Mouse (Mus musculus) heart, embryonic 12.5 days (tissue): Measurements from ENCODE around the gene Slc35f1. TPM values are rescaled to one million over a fixed set of nuclear protein-coding genes. Genes with fewer than 3 reads are reported as not detected.

ENCODE experiments used
- ATAC-seq: fragments of 200-750 bp; cut with Nextera tagmentation; 2 replicates; pipeline ENCODE4 v1.8.0; 2017; ENCODE audit warnings: moderate TSS enrichment, moderate library complexity; ENCODE audit not compliant: insufficient number of reproducible peaks, low FRiP score
- H3K27ac ChIP-seq: fragments of 300-500 bp; sonication (generic); 2 replicates; pipeline ENCODE4 v1.5.1; 2016; ENCODE audit warnings: mild to moderate bottlenecking, moderate library complexity; ENCODE audit not compliant: poor library complexity, severe bottlenecking
- H3K27me3 ChIP-seq: fragments of 300-500 bp; sonication (generic); replicated peaks from 2 replicates; pipeline ENCODE4 v1.6.1; 2016; ENCODE audit warnings: mild to moderate bottlenecking, moderate library complexity
- H3K36me3 ChIP-seq: fragments of 300-500 bp; sonication (generic); 2 replicates; pipeline ENCODE4 v1.6.1; 2016; ENCODE audit warnings: mild to moderate bottlenecking, moderate library complexity
- H3K4me1 ChIP-seq: fragments of 300-500 bp; sonication (generic); replicated peaks from 2 replicates; pipeline ENCODE4 v1.6.1; 2016; ENCODE audit warnings: mild to moderate bottlenecking
- H3K4me2 ChIP-seq: fragments of 300-500 bp; sonication (generic); 2 replicates; pipeline ENCODE4 v1.6.1; 2016; ENCODE audit warnings: mild to moderate bottlenecking, moderate library complexity
- H3K4me3 ChIP-seq: fragments of 300-500 bp; sonication (generic); 2 replicates; pipeline ENCODE4 v1.5.1; 2016; ENCODE audit warnings: mild to moderate bottlenecking
- H3K9ac ChIP-seq: fragments of 300-500 bp; sonication (generic); 2 replicates; pipeline ENCODE4 v1.6.1; 2016; ENCODE audit warnings: mild to moderate bottlenecking, moderate library complexity
- H3K9me3 ChIP-seq: fragments of 300-500 bp; sonication (generic); replicated peaks from 2 replicates; pipeline ENCODE4 v1.6.1; 2016; ENCODE audit warnings: mild to moderate bottlenecking, moderate library complexity
- WGBS: fragments of 180-500 bp; shearing (Covaris S2); methylation state at CpG from one replicate; pipeline ENCODE4 v1.1.7; 2016; 5-methylcytosine and 5-hydroxymethylcytosine counted together
- polyA plus RNA-seq: library from polyadenylated mRNA; unstranded; fragments of >200 nt; fragmentation: Nextera tagmentation; extraction: Ambion mirVana; gene quantifications from 2 replicates; pipeline ENCODE4 v1.2.1, GENCODE M21; 2016

The Slc35f1 gene
- polyA plus RNA-seq, 1 experiment from 2014 or later = 1.6 TPM

GRCm38 (mm10) chr10:53013878-53014277 lies 323.5 kb downstream of the Slc35f1 start:
- no peak overlapping the region for H3K4me2 ChIP-seq
- WGBS = 57% methylated on average over 5 of the region's 5 CpGs
- H3K9ac ChIP-seq = no peak overlapping the region
- H3K4me3 ChIP-seq = no peak overlapping the region
- H3K9me3 ChIP-seq = no peaks in the 10 kb centered on the region
- no peaks in the 10 kb centered on the region for H3K36me3 ChIP-seq
- H3K27ac ChIP-seq = no peak overlapping the region
- H3K4me1 ChIP-seq = no peaks in the 10 kb centered on the region
- no peaks in the 10 kb centered on the region for H3K27me3 ChIP-seq
- no peak for ATAC-seq

GRCm38 (mm10) chr10:53028454-53028853 lies 338.1 kb downstream of the Slc35f1 start:
- Histone ChIP-seq H3K4me3 (no peak overlapping the region), H3K9me3 (no peaks in the 10 kb centered on the region), H3K27me3 (no peaks in the 10 kb centered on the region), H3K9ac (no peak overlapping the region), H3K27ac (no peak overlapping the region), H3K4me1 (no peaks in the 10 kb centered on the region), H3K4me2 (no peak overlapping the region), H3K36me3 (no peaks in the 10 kb centered on the region)
- ATAC-seq = no peak
- WGBS = 63% methylated on average over 4 of the region's 4 CpGs

GRCm38 (mm10) chr10:53035202-53035601 lies 344.9 kb downstream of the Slc35f1 start:
- no peaks in the 10 kb centered on the region for H3K36me3 ChIP-seq
- H3K4me3 ChIP-seq = no peak overlapping the region
- ATAC-seq = no peak
- H3K27ac ChIP-seq = no peak overlapping the region
- H3K9me3 ChIP-seq = no peaks in the 10 kb centered on the region
- no peaks in the 10 kb centered on the region for H3K27me3 ChIP-seq
- H3K4me1 ChIP-seq = no peaks in the 10 kb centered on the region
- H3K4me2 ChIP-seq = no peak overlapping the region
- no peak overlapping the region for H3K9ac ChIP-seq
- 39% methylated on average over 1 of the region's 1 CpGs for WGBS

- ATAC-seq = no peak
Measured at GRCm38 (mm10) chr10:53045931-53046330, 355.6 kb downstream of the Slc35f1 start.

GRCm38 (mm10) chr10:53052521-53052920 lies 362.2 kb downstream of the Slc35f1 start:
- Histone ChIP-seq H3K4me1 (no peaks in the 10 kb centered on the region), H3K4me3 (no peak overlapping the region), H3K9me3 (no peaks in the 10 kb centered on the region), H3K9ac (no peak overlapping the region), H3K27ac (no peak overlapping the region), H3K27me3 (no peaks in the 10 kb centered on the region), H3K36me3 (no peaks in the 10 kb centered on the region), H3K4me2 (no peak overlapping the region)
- ATAC-seq = no peak

More at GRCm38 (mm10) chr10:53045931-53046330, 355.6 kb downstream of the Slc35f1 start:
- no peak overlapping the region for H3K9ac ChIP-seq
- H3K36me3 ChIP-seq = no peaks in the 10 kb centered on the region
- H3K4me1 ChIP-seq = no peaks in the 10 kb centered on the region
- H3K4me3 ChIP-seq = no peak overlapping the region
- no peaks in the 10 kb centered on the region for H3K27me3 ChIP-seq
- no peak overlapping the region for H3K4me2 ChIP-seq
- H3K9me3 ChIP-seq = no peaks in the 10 kb centered on the region
- no peak overlapping the region for H3K27ac ChIP-seq

- Histone ChIP-seq H3K27me3 (no peaks in the 10 kb centered on the region), H3K4me1 (no peaks in the 10 kb centered on the region)
Measured at GRCm38 (mm10) chr10:53060745-53061144, 370.4 kb downstream of the Slc35f1 start.

GRCm38 (mm10) chr10:53062741-53063140 lies 372.4 kb downstream of the Slc35f1 start:
- H3K4me2 ChIP-seq = no peak overlapping the region
- H3K27me3 ChIP-seq = no peaks in the 10 kb centered on the region
- no peak for ATAC-seq
- H3K4me3 ChIP-seq = no peak overlapping the region
- no peaks in the 10 kb centered on the region for H3K4me1 ChIP-seq
- no peaks in the 10 kb centered on the region for H3K9me3 ChIP-seq
- H3K36me3 ChIP-seq = no peaks in the 10 kb centered on the region
- no peak overlapping the region for H3K27ac ChIP-seq
- no peak overlapping the region for H3K9ac ChIP-seq

More at GRCm38 (mm10) chr10:53060745-53061144, 370.4 kb downstream of the Slc35f1 start:
- WGBS = 73% methylated on average over 2 of the region's 2 CpGs
- Histone ChIP-seq H3K9me3 (no peaks in the 10 kb centered on the region), H3K27ac (no peak overlapping the region), H3K4me2 (no peak overlapping the region), H3K4me3 (no peak overlapping the region), H3K9ac (no peak overlapping the region), H3K36me3 (no peaks in the 10 kb centered on the region)
- no peak for ATAC-seq

- whole genome bisulfite sequencing = 66% methylated on average over 1 of the region's 1 CpGs
- no peak overlapping the region for H3K9ac ChIP-seq
Measured at GRCm38 (mm10) chr10:53087811-53088210, 397.5 kb downstream of the Slc35f1 start.

GRCm38 (mm10) chr10:53091525-53091924 lies 401.2 kb downstream of the Slc35f1 start:
- ATAC-seq = no peak
- Histone ChIP-seq H3K36me3 (no peaks in the 10 kb centered on the region), H3K27ac (no peak overlapping the region), H3K4me2 (no peak overlapping the region), H3K27me3 (no peaks in the 10 kb centered on the region), H3K4me1 (0 out of 2 replicates have a peak, but pooled peaks cover 3% of the 10 kb centered on the region), H3K4me3 (no peak overlapping the region), H3K9ac (no peak overlapping the region), H3K9me3 (no peaks in the 10 kb centered on the region)
- WGBS = 78% methylated on average over 4 of the region's 4 CpGs

More at GRCm38 (mm10) chr10:53087811-53088210, 397.5 kb downstream of the Slc35f1 start:
- Histone ChIP-seq H3K4me2 (no peak overlapping the region), H3K27me3 (no peaks in the 10 kb centered on the region), H3K4me3 (no peak overlapping the region), H3K36me3 (no peaks in the 10 kb centered on the region), H3K27ac (no peak overlapping the region), H3K9me3 (no peaks in the 10 kb centered on the region), H3K4me1 (0 out of 2 replicates have a peak, but pooled peaks cover 3% of the 10 kb centered on the region)
- no peak for ATAC-seq

GRCm38 (mm10) chr10:53096446-53096845 lies 406.1 kb downstream of the Slc35f1 start:
- H3K36me3 ChIP-seq = no peaks in the 10 kb centered on the region
- no peak overlapping the region for H3K4me3 ChIP-seq
- no peak overlapping the region for H3K27ac ChIP-seq
- H3K27me3 ChIP-seq = no peaks in the 10 kb centered on the region
- no peaks in the 10 kb centered on the region for H3K9me3 ChIP-seq
- H3K4me2 ChIP-seq = no peak overlapping the region
- 48% methylated on average over 3 of the region's 3 CpGs for WGBS
- H3K4me1 ChIP-seq = no peaks in the 10 kb centered on the region
- no peak for ATAC-seq
- no peak overlapping the region for H3K9ac ChIP-seq

GRCm38 (mm10) chr10:53100881-53101280 lies 410.5 kb downstream of the Slc35f1 start:
- ATAC-seq = no peak
- H3K36me3 ChIP-seq = no peaks in the 10 kb centered on the region
- no peaks in the 10 kb centered on the region for H3K4me1 ChIP-seq
- 65% methylated on average over 3 of the region's 3 CpGs for WGBS
- no peaks in the 10 kb centered on the region for H3K9me3 ChIP-seq
- no peak overlapping the region for H3K4me2 ChIP-seq
- H3K27ac ChIP-seq = no peak overlapping the region
- H3K9ac ChIP-seq = no peak overlapping the region
- no peak overlapping the region for H3K4me3 ChIP-seq
- H3K27me3 ChIP-seq = no peaks in the 10 kb centered on the region

GRCm38 (mm10) chr10:53101412-53101811 lies 411.1 kb downstream of the Slc35f1 start:
- WGBS = 74% methylated on average over 2 of the region's 2 CpGs
- H3K4me1 ChIP-seq = no peaks in the 10 kb centered on the region
- no peak overlapping the region for H3K27ac ChIP-seq
- H3K9ac ChIP-seq = no peak overlapping the region
- ATAC-seq = no peak
- H3K4me2 ChIP-seq = no peak overlapping the region
- no peaks in the 10 kb centered on the region for H3K27me3 ChIP-seq
- no peaks in the 10 kb centered on the region for H3K9me3 ChIP-seq
- H3K4me3 ChIP-seq = no peak overlapping the region
- no peaks in the 10 kb centered on the region for H3K36me3 ChIP-seq
